Mouse (Mus musculus): ENCODE results near the gene Nsf. TPM values are rescaled to one million over a fixed set of nuclear protein-coding genes. Genes with fewer than 3 reads are reported as not detected.

Gene Nsf
- total RNA-seq, 1 experiment from 2014 or later, result 114 TPM

GRCm38 (mm10) chr11:103951106-103951505, 2.8 kb downstream of the Nsf start:
- ATAC-seq (ENCODE audit: extremely low read depth, insufficient number of reproducible peaks, low FRiP score, poor library complexity, severe bottlenecking), result no peak

GRCm38 (mm10) chr11:103948952-103949351, 4.9 kb downstream of the Nsf start:
- no peak for ATAC-seq (ENCODE audit: extremely low read depth, insufficient number of reproducible peaks, low FRiP score, poor library complexity, severe bottlenecking)

- no peak for ATAC-seq (ENCODE audit: extremely low read depth, insufficient number of reproducible peaks, low FRiP score, poor library complexity, severe bottlenecking)
Measured at GRCm38 (mm10) chr11:103942740-103943139, 11.1 kb downstream of the Nsf start.

- ATAC-seq (ENCODE audit: extremely low read depth, insufficient number of reproducible peaks, low FRiP score, poor library complexity, severe bottlenecking), result no peak
Measured at GRCm38 (mm10) chr11:103941351-103941750, 12.5 kb downstream of the Nsf start.

GRCm38 (mm10) chr11:103940887-103941286, 13.0 kb downstream of the Nsf start:
- no peak for ATAC-seq (ENCODE audit: extremely low read depth, insufficient number of reproducible peaks, low FRiP score, poor library complexity, severe bottlenecking)

- no peak for ATAC-seq (ENCODE audit: extremely low read depth, insufficient number of reproducible peaks, low FRiP score, poor library complexity, severe bottlenecking)
Measured at GRCm38 (mm10) chr11:103937976-103938728, 15.7 kb downstream of the Nsf start.

GRCm38 (mm10) chr11:103937451-103937850, 16.4 kb downstream of the Nsf start:
- ATAC-seq (ENCODE audit: extremely low read depth, insufficient number of reproducible peaks, low FRiP score, poor library complexity, severe bottlenecking), result no peak

GRCm38 (mm10) chr11:103935717-103936116, 18.1 kb downstream of the Nsf start:
- ATAC-seq (ENCODE audit: extremely low read depth, insufficient number of reproducible peaks, low FRiP score, poor library complexity, severe bottlenecking), result no peak

GRCm38 (mm10) chr11:103933886-103934285, 20.0 kb downstream of the Nsf start:
- no peak for ATAC-seq (ENCODE audit: extremely low read depth, insufficient number of reproducible peaks, low FRiP score, poor library complexity, severe bottlenecking)

- no peak for ATAC-seq (ENCODE audit: extremely low read depth, insufficient number of reproducible peaks, low FRiP score, poor library complexity, severe bottlenecking)
Measured at GRCm38 (mm10) chr11:103923957-103924356, 29.9 kb downstream of the Nsf start.

GRCm38 (mm10) chr11:103923272-103923671, 30.6 kb downstream of the Nsf start:
- ATAC-seq (ENCODE audit: extremely low read depth, insufficient number of reproducible peaks, low FRiP score, poor library complexity, severe bottlenecking), result no peak

- ATAC-seq (ENCODE audit: extremely low read depth, insufficient number of reproducible peaks, low FRiP score, poor library complexity, severe bottlenecking), result no peak
Measured at GRCm38 (mm10) chr11:103922812-103923211, 31.0 kb downstream of the Nsf start.

- ATAC-seq (ENCODE audit: extremely low read depth, insufficient number of reproducible peaks, low FRiP score, poor library complexity, severe bottlenecking), result no peak
Measured at GRCm38 (mm10) chr11:103920665-103921064, 33.2 kb downstream of the Nsf start.

GRCm38 (mm10) chr11:103916807-103917206, 37.0 kb downstream of the Nsf start:
- no peak for ATAC-seq (ENCODE audit: extremely low read depth, insufficient number of reproducible peaks, low FRiP score, poor library complexity, severe bottlenecking)

GRCm38 (mm10) chr11:103915686-103916085, 38.2 kb downstream of the Nsf start:
- no peak for ATAC-seq (ENCODE audit: extremely low read depth, insufficient number of reproducible peaks, low FRiP score, poor library complexity, severe bottlenecking)

- ATAC-seq (ENCODE audit: extremely low read depth, insufficient number of reproducible peaks, low FRiP score, poor library complexity, severe bottlenecking), result no peak
Measured at GRCm38 (mm10) chr11:103910993-103911585, 42.8 kb downstream of the Nsf start.

- ATAC-seq (ENCODE audit: extremely low read depth, insufficient number of reproducible peaks, low FRiP score, poor library complexity, severe bottlenecking), result no peak
Measured at GRCm38 (mm10) chr11:103910531-103910930, 43.3 kb downstream of the Nsf start.

- ATAC-seq (ENCODE audit: extremely low read depth, insufficient number of reproducible peaks, low FRiP score, poor library complexity, severe bottlenecking), result no peak
Measured at GRCm38 (mm10) chr11:103909809-103910208, 44.0 kb downstream of the Nsf start.

- ATAC-seq (ENCODE audit: extremely low read depth, insufficient number of reproducible peaks, low FRiP score, poor library complexity, severe bottlenecking), result no peak
Measured at GRCm38 (mm10) chr11:103909396-103909795, 44.5 kb downstream of the Nsf start.

- ATAC-seq (ENCODE audit: extremely low read depth, insufficient number of reproducible peaks, low FRiP score, poor library complexity, severe bottlenecking), result no peak
Measured at GRCm38 (mm10) chr11:103906051-103906719, 47.7 kb downstream of the Nsf start.
